Mouse (Mus musculus) MEL (cell line): ENCODE results near the gene Ska2. TPM values are rescaled to one million over a fixed set of nuclear protein-coding genes. Genes with fewer than 3 reads are reported as not detected.
A peak's percentile ranks its signal among the peaks of the same experiment; 100 is the strongest.

Experiments
- DNase-seq: peaks from one replicate; pipeline ENCODE4 v3.0.0; 2011; ENCODE audit warnings: low read depth, low spot score
- H3K27ac ChIP-seq: 2 replicates; pipeline ENCODE4 v1.5.1; 2012; ENCODE audit warnings: low read depth, mild to moderate bottlenecking, control low read depth, low read length, moderate library complexity; ENCODE audit not compliant: control insufficient read depth
- H3K27me3 ChIP-seq, 2 experiments: fragments of 150-350 bp in 1 of 2; sonication (generic) in 1 of 2; 2 replicates each; pipeline ENCODE4 v1.6.1; 2012; ENCODE audit warnings: low read length in 2 of 2, mild to moderate bottlenecking in 2 of 2, improper control_type of control experiment in 1 of 2, moderate library complexity in 1 of 2; ENCODE audit not compliant: insufficient read depth in 2 of 2, control insufficient read depth in 1 of 2
- H3K36me3 ChIP-seq, 2 experiments: 2 replicates each; pipeline ENCODE4 v1.6.1; 2012 to 2014; ENCODE audit warnings: low read length in 2 of 2, improper control_type of control experiment in 1 of 2, inconsistent platforms in 1 of 2, mild to moderate bottlenecking in 1 of 2; ENCODE audit not compliant: insufficient read depth in 2 of 2, control insufficient read depth in 1 of 2
- H3K4me1 ChIP-seq, 2 experiments: fragments of 150-350 bp in 1 of 2; sonication (generic) in 1 of 2; 2 replicates each; pipeline ENCODE4 v1.6.1; 2012; ENCODE audit warnings: low read length in 2 of 2, improper control_type of control experiment in 1 of 2, mild to moderate bottlenecking in 1 of 2; ENCODE audit not compliant: insufficient read depth in 2 of 2, control insufficient read depth in 1 of 2
- H3K4me3 ChIP-seq, 2 experiments: fragments of 150-350 bp in 1 of 2; sonication (generic) in 1 of 2; 2 replicates each; pipeline ENCODE4 v1.5.1; 2012; ENCODE audit warnings: low read depth in 2 of 2, low read length in 2 of 2, mild to moderate bottlenecking in 2 of 2, moderate library complexity in 2 of 2, control low read depth in 1 of 2, improper control_type of control experiment in 1 of 2; ENCODE audit not compliant: control insufficient read depth in 1 of 2, insufficient read depth in 1 of 2
- H3K79me2 ChIP-seq: 2 replicates; pipeline ENCODE4 v1.6.1; 2012; ENCODE audit warnings: mild to moderate bottlenecking, low read length, moderate library complexity; ENCODE audit not compliant: control insufficient read depth, poor library complexity, insufficient read depth
- H3K9ac ChIP-seq: 2 replicates; pipeline ENCODE4 v1.6.1; 2012; ENCODE audit warnings: low read depth, mild to moderate bottlenecking, control low read depth, low read length, moderate library complexity; ENCODE audit not compliant: control insufficient read depth, poor library complexity, severe bottlenecking
- H3K9me3 ChIP-seq: fragments of 150-350 bp; sonication (generic); replicated peaks from 2 replicates; pipeline ENCODE4 v1.6.1; 2012; ENCODE audit warnings: mild to moderate bottlenecking, low read length, improper control_type of control experiment, moderate library complexity; ENCODE audit not compliant: insufficient read depth
- CTCF ChIP-seq, 3 experiments: IDR thresholded peaks in 2 of 3; conservative IDR thresholded peaks in 1 of 3; 2 replicates each; pipeline ENCODE4 v1.5.1; 2011 to 2012; ENCODE audit warnings: low read length in 3 of 3, low read depth in 2 of 3, mild to moderate bottlenecking in 2 of 3, improper control_type of control experiment in 1 of 3, inconsistent platforms in 1 of 3, mixed read lengths in 1 of 3, moderate library complexity in 1 of 3; ENCODE audit not compliant: control insufficient read depth in 1 of 3, insufficient read depth in 1 of 3, poor library complexity in 1 of 3, severe bottlenecking in 1 of 3
- E2F4 ChIP-seq: IDR thresholded peaks from 2 replicates; pipeline ENCODE4 v1.6.1; 2011; ENCODE audit warnings: low read depth, low read length, improper control_type of control experiment, borderline replicate concordance
- EP300 ChIP-seq, 2 experiments: IDR thresholded peaks; 2 replicates each; pipeline ENCODE4 v1.6.1; 2011; ENCODE audit warnings: improper control_type of control experiment in 2 of 2, low read length in 2 of 2, low read depth in 1 of 2, mild to moderate bottlenecking in 1 of 2
- GABPA ChIP-seq: IDR thresholded peaks from 2 replicates; pipeline ENCODE4 v1.6.1; 2012; ENCODE audit warnings: low read depth, mild to moderate bottlenecking, inconsistent platforms, low read length, improper control_type of control experiment, moderate library complexity
- GATA1 ChIP-seq: IDR thresholded peaks from 2 replicates; pipeline ENCODE4 v1.6.1; 2011; ENCODE audit warnings: low read depth, low read length, improper control_type of control experiment
- HCFC1 ChIP-seq: IDR thresholded peaks from 2 replicates; pipeline ENCODE4 v1.6.1; 2012; ENCODE audit warnings: low read depth, mild to moderate bottlenecking, inconsistent platforms, low read length, improper control_type of control experiment, moderate library complexity
- KAT2A ChIP-seq: conservative IDR thresholded peaks from 2 replicates; pipeline ENCODE4 v1.6.1; 2012; ENCODE audit warnings: low read depth, low read length, improper control_type of control experiment, inconsistent platforms
- MAFK ChIP-seq: IDR thresholded peaks from 2 replicates; pipeline ENCODE4 v1.6.1; 2011; ENCODE audit warnings: low read depth, mild to moderate bottlenecking, low read length, improper control_type of control experiment, borderline replicate concordance
- MYC ChIP-seq: IDR thresholded peaks from 2 replicates; pipeline ENCODE4 v1.6.1; 2011; ENCODE audit warnings: low read depth, mild to moderate bottlenecking, low read length, improper control_type of control experiment, moderate library complexity
- NELFE ChIP-seq: IDR thresholded peaks from 2 replicates; pipeline ENCODE4 v1.6.1; 2011; ENCODE audit warnings: low read depth, low read length, improper control_type of control experiment
- POLR2A ChIP-seq, 2 experiments: IDR thresholded peaks; 2 replicates each; pipeline ENCODE4 v1.6.1; 2011 to 2012; ENCODE audit warnings: low read length in 2 of 2, mild to moderate bottlenecking in 2 of 2, control low read depth in 1 of 2, improper control_type of control experiment in 1 of 2, low read depth in 1 of 2, moderate library complexity in 1 of 2; ENCODE audit not compliant: control insufficient read depth in 1 of 2, insufficient read depth in 1 of 2, poor library complexity in 1 of 2
- POLR2AphosphoS5 ChIP-seq: IDR thresholded peaks from 2 replicates; pipeline ENCODE4 v1.6.1; 2012; ENCODE audit warnings: low read depth, borderline replicate concordance, mild to moderate bottlenecking, inconsistent platforms, low read length, moderate library complexity, mixed read lengths
- SMC3 ChIP-seq: IDR thresholded peaks from 2 replicates; pipeline ENCODE4 v1.6.1; 2011; ENCODE audit warnings: low read depth, low read length, improper control_type of control experiment
- ZKSCAN1 ChIP-seq: IDR thresholded peaks from 2 replicates; pipeline ENCODE4 v1.6.1; 2012; ENCODE audit warnings: low read depth, mild to moderate bottlenecking, inconsistent platforms, low read length, improper control_type of control experiment, moderate library complexity
- ZNF384 ChIP-seq: IDR thresholded peaks from 2 replicates; pipeline ENCODE4 v1.6.1; 2012; ENCODE audit warnings: low read depth, mild to moderate bottlenecking, inconsistent platforms, low read length, improper control_type of control experiment
- polyA plus RNA-seq, 2 experiments: library from polyadenylated mRNA; stranded (reverse) in 1 of 2; unstranded in 1 of 2; fragments of >175 nt in 1 of 2; fragments of >200 nt in 1 of 2; gene quantifications; 2 replicates each; pipeline versions ENCODE4 v1.2.1 to v1.2.4; 2012; ENCODE audit warnings: low replicate concordance in 2 of 2, low read depth in 1 of 2; ENCODE audit not compliant: insufficient read length in 2 of 2, insufficient read depth in 1 of 2, missing spikeins in 1 of 2
- total RNA-seq: library from RNA; depleted of rRNA; stranded (reverse); fragments of 300-350 nt; gene quantifications from 2 replicates; pipeline ENCODE4 v1.2.3, GENCODE M21; 2012

The Ska2 gene
- total and polyA plus RNA-seq, 3 experiments = 21.3 to 24.8 TPM; not detected in 1

- Histone ChIP-seq H3K36me3 (peaks cover 0 to 2% of the 10 kb centered on the region in 2 experiments; a peak in 1 of 4 replicates), H3K9ac (no peak overlapping the region)
- no peak for DNase-seq
- TF ChIP-seq ZNF384 (no peak), ZKSCAN1 (peak; percentile 91)
- TF ChIP-seq, all 39 proteins: peak for 1
- H3K4me1 ChIP-seq = no peaks in the 10 kb centered on the region
- H3K27ac ChIP-seq = no peak overlapping the region
- no peak overlapping the region for H3K4me3 ChIP-seq
- no peaks in the 10 kb centered on the region for H3K79me2 ChIP-seq
- H3K9me3 ChIP-seq = no peaks in the 10 kb centered on the region
- no peaks in the 10 kb centered on the region for H3K27me3 ChIP-seq
Measured at GRCm38 (mm10) chr11:87060410-87060809, 48.6 kb upstream of the Ska2 start.

DNA sequence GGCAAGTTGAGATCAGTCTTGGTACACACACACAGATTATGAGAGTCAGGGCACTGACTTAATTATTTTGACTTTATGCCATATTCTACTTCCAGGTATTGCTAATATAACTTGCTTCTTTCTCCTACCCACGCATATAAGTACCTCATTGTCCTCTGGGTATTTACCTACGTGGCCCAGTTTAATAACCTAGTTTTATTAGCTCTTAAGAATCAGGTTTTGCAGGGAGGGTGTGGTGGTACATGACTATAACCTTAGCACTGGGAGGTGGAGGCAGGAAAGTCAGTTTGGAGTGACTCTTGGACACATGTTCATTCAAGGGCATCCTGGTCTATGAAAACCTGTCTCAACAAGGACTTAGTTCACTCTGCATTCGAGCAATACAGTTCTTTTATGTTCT, 46.9 kb upstream of the Ska2 start:
- Histone ChIP-seq H3K36me3 (no peaks in the 10 kb centered on the region), H3K79me2 (no peaks in the 10 kb centered on the region), H3K27ac (no peak overlapping the region)
- TF ChIP-seq NELFE = no peak
- no peak for TF ChIP-seq GATA1
- TF ChIP-seq POLR2A (IDR thresholded peaks at IDR 0.05; ENCODE audit: control insufficient read depth in 1 of 2, insufficient read depth in 1 of 2, low read depth in 1 of 2, low read length in 2 of 2, poor library complexity in 1 of 2) = no peak
- no peak for TF ChIP-seq MAFK
- no peak for TF ChIP-seq EP300 (IDR thresholded peaks at IDR 0.05; ENCODE audit: low read depth in 1 of 2, low read length in 2 of 2)
- no peak for TF ChIP-seq ZKSCAN1
- TF ChIP-seq E2F4 = no peak
- TF ChIP-seq KAT2A = no peak
- TF ChIP-seq ZNF384 = no peak
- no peak for TF ChIP-seq HCFC1
- no peak for TF ChIP-seq POLR2AphosphoS5
- TF ChIP-seq SMC3 = no peak
- TF ChIP-seq GABPA = no peak
- TF ChIP-seq CTCF (IDR thresholded peaks at IDR 0.05 in 2 of 3, conservative IDR thresholded peaks at IDR 0.05 in 1 of 3; ENCODE audit: control insufficient read depth in 1 of 3, insufficient read depth in 1 of 3, low read depth in 2 of 3, low read length in 3 of 3, poor library complexity in 1 of 3, severe bottlenecking in 1 of 3) = no peak
- TF ChIP-seq MYC = no peak
- TF ChIP-seq, all 39 proteins: peak for 0
- Histone ChIP-seq H3K4me1 (no peaks in the 10 kb centered on the region), H3K9ac (no peak overlapping the region), H3K4me3 (no peak overlapping the region), H3K27me3 (no peaks in the 10 kb centered on the region), H3K9me3 (no peaks in the 10 kb centered on the region)
- DNase-seq = no peak
